Mouse (Mus musculus) CH12.LX (cell line): ENCODE results near the gene Creb5.

Experiments used
- CHD2 ChIP-seq: IDR thresholded peaks from 2 replicates; pipeline ENCODE4 v1.6.1; 2011; ENCODE audit warnings: low read length, improper control_type of control experiment
- CTCF ChIP-seq, 2 experiments: IDR thresholded peaks in 1 of 2; conservative IDR thresholded peaks in 1 of 2; 2 replicates each; pipeline ENCODE4 v1.5.1; 2011 to 2012; ENCODE audit warnings: low read depth in 2 of 2, low read length in 2 of 2, improper control_type of control experiment in 1 of 2, inconsistent platforms in 1 of 2, mild to moderate bottlenecking in 1 of 2, moderate library complexity in 1 of 2
- GABPA ChIP-seq: IDR thresholded peaks from 2 replicates; pipeline ENCODE4 v1.6.1; 2012; ENCODE audit warnings: low read depth, low read length, improper control_type of control experiment, inconsistent platforms; ENCODE audit not compliant: insufficient replicate concordance
- HCFC1 ChIP-seq: IDR thresholded peaks from 2 replicates; pipeline ENCODE4 v1.6.1; 2012; ENCODE audit warnings: low read depth, mild to moderate bottlenecking, inconsistent platforms, low read length, improper control_type of control experiment
- MAX ChIP-seq: IDR thresholded peaks from 2 replicates; pipeline ENCODE4 v1.6.1; 2011; ENCODE audit warnings: low read length, improper control_type of control experiment
- NRF1 ChIP-seq: IDR thresholded peaks from 2 replicates; pipeline ENCODE4 v1.6.1; 2014; ENCODE audit warnings: low read depth, mild to moderate bottlenecking, inconsistent platforms, low read length, improper control_type of control experiment, moderate library complexity
- POLR2AphosphoS2 ChIP-seq: IDR thresholded peaks from 2 replicates; pipeline ENCODE4 v1.6.1; 2011; ENCODE audit warnings: low read depth, low read length, improper control_type of control experiment
- RCOR1 ChIP-seq: conservative IDR thresholded peaks from 2 replicates; pipeline ENCODE4 v1.6.1; 2012; ENCODE audit warnings: low read depth, mild to moderate bottlenecking, inconsistent platforms, low read length, improper control_type of control experiment
- SIN3A ChIP-seq: IDR thresholded peaks from 2 replicates; pipeline ENCODE4 v1.6.1; 2012; ENCODE audit warnings: low read length, improper control_type of control experiment, inconsistent platforms
- SMC3 ChIP-seq: IDR thresholded peaks from 2 replicates; pipeline ENCODE4 v1.6.1; 2011; ENCODE audit warnings: low read depth, low read length, improper control_type of control experiment
- USF2 ChIP-seq: conservative IDR thresholded peaks from 2 replicates; pipeline ENCODE4 v1.6.1; 2011; ENCODE audit warnings: low read depth, low read length, improper control_type of control experiment
- ZMIZ1 ChIP-seq: IDR thresholded peaks from 2 replicates; pipeline ENCODE4 v1.6.1; 2012; ENCODE audit warnings: low read depth, mild to moderate bottlenecking, inconsistent platforms, low read length, improper control_type of control experiment

DNA sequence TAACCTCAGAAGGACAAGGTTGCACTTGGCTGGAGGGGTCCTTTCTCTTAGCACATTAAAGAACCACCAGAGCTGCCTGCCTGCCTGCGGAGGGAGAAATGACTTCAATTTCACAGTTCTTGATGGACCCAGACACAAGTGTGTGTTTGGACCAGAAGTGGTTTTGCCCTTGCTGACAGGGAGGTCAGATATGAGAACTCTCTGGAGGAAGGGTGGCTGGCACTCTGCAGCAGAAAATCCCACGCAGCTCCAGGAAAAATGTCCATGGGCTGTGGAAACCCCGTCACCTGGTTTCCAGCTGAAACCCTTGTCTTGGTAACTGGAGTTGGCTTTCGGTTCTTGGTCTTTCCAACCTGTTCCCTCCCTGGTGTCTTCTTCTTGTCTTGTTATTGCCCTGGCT, 285.4 kb downstream of the Creb5 start:
- no peak for TF ChIP-seq NRF1
- no peak for TF ChIP-seq ZMIZ1
- TF ChIP-seq CTCF (conservative IDR thresholded peaks at IDR 0.05 in 1 of 2, IDR thresholded peaks at IDR 0.05 in 1 of 2; ENCODE audit: low read depth in 2 of 2, low read length in 2 of 2), result no peak
- TF ChIP-seq CHD2, result no peak
- no peak for TF ChIP-seq MAX
- no peak for TF ChIP-seq USF2
- no peak for TF ChIP-seq HCFC1
- no peak for TF ChIP-seq RCOR1
- no peak for TF ChIP-seq GABPA
- no peak for TF ChIP-seq SMC3
- no peak for TF ChIP-seq SIN3A
- TF ChIP-seq POLR2AphosphoS2, result no peak
